Mouse (Mus musculus) right cerebral cortex, adult 2 months (tissue): ENCODE results near the gene Arhgef40.
"Not testable (repeated sequence)": the region's sequence is repeated elsewhere in the genome, so short reads cannot be mapped to it uniquely, and the experiment has no call there.

ENCODE experiments used
- DNase-seq, 2 experiments: peaks; one replicate each; pipeline ENCODE4 v3.0.0; 2021 to 2022; ENCODE audit warnings: low spot score in 2 of 2

Gene Arhgef40

DNA sequence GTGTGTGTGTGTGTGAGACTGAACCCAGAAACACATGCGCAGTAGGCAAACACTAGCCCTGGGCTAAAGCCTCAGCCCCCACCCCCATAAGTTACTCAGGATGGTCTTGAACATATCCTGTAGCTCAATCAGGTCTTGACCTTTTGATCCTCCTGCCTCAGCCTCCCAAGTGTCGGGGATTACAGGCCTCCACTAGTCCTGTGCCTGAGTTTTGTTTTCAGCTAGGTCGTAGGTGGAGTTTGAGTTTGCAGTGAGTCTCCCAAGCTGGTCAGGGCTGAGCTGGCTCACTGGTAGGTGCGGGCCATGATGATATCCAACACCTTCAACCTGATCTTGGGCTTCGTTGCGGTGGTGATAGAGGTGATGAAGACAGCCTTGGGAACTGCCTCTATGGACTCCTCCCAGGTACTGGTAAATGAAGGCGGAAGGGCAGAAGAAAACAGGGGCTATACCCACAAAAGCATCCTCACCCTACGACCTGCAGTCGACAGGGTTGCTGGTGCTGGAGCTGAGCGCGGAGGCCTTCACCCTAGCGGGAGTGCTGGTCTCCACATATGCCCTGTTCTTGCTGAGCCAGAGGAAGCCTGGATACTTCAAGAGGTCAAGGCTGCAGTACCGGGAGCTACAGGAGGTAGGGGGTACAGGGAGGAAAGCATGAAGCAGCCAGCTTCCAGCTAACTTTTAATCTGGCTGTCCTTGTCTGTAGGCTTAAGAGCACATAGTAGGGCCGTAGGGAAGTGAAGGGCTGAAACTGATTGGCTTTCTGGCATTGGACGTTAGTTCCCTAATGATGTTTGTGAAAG lies 33.9 kb downstream of the Arhgef40 start:
- no peak for DNase-seq

- DNase-seq: peak in 1 of 2 experiments; percentile 47
Measured at GRCm38 (mm10) chr14:52019051-52019589, 34.6 kb downstream of the Arhgef40 start.

DNA sequence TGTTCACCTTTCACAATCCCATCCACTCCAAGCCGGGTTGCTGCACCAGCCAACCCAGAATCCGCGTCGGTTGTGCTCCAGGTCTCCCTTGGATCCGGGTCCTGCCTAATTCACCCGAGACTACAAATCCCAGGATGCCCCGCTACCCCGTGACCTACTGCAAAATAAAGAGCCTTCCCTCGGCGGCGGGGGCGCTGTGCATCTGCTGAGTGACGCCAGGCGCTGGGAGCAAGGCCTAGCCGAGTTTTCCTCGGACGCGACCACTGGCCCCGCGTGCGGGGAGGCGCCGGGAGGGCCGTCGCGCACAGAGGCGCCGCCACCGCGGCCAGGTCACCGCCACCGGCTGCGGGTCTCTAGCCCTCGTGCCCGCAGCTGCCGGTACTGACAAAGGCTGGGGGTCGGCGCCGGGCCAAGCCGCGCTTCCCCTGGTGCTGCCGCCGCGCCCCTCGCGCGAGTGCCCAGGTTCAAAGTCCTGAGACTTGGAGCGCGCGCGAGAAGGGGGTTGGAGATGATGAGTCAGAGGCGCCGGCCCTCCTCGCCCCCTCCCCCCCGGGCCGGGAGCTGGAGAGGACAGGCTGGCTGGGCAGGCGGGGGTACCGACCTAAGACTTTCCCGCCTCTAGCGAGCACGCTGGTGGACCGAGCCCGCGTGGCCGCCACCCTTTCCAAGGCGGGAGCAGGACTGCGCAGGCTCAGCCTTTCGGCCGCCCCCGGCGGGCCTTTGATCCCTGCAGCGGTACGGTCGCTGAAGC lies 35.2 kb downstream of the Arhgef40 start:
- peak; percentile 99 for DNase-seq

DNA sequence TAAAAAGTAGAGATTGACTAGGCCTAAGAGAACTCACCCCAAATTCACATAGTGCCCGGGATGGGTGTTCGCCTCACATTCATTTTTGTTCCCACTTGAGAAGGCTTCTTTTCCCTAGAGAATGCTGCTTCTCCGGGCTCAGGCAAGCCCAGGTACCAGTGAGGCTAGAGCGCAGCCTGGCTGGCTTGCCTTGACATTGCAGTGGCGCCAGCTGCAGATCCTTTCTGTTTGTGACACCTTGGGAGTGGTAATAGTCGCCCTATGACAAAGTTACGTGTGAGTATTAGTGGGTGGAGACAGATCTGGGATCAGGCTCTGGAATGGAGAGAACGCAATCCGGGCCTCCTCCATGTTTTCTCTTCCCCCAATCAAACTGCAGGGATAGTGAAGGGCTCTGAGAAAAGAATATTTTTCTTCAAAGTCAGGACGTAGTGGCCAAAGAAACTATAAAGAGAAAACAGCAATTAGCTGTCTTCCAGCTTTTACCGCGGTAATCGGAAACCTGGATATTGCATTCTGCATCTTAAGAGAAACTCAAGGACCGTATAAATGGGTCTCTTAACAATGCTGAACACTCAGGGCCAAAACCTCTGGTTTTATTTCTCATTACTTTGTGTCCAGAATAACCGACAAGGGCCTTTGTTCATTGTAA lies 36.1 kb downstream of the Arhgef40 start, which contains the start of gene Zfp219:
Gene Zfp219, minus strand, starts transcription at position 248 of the 652 bp plus-strand sequence.
- peak; percentile 74 to 77 for DNase-seq

DNA sequence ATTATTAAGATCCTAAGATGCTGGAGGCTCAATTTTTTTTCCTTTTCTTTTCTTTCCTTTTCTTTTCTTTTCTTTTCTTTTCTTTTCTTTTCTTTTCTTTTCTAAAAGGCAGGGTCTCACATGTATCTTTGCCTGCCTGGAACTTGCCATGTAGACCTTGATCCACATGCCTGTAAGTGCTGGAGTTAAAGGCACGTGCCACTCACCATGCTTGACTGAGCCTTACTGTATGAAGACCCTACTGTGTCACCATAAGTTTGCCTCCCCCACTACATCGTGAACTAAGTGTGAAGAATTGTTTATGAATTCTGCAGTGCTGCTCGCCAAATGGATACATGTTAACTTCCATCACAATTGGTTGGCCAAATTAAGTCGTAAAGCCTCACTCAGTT lies 36.6 kb downstream of the Arhgef40 start:
- no peak for DNase-seq

- no peak for DNase-seq
Measured at GRCm38 (mm10) chr14:52021568-52022212, 37.2 kb downstream of the Arhgef40 start.

DNA sequence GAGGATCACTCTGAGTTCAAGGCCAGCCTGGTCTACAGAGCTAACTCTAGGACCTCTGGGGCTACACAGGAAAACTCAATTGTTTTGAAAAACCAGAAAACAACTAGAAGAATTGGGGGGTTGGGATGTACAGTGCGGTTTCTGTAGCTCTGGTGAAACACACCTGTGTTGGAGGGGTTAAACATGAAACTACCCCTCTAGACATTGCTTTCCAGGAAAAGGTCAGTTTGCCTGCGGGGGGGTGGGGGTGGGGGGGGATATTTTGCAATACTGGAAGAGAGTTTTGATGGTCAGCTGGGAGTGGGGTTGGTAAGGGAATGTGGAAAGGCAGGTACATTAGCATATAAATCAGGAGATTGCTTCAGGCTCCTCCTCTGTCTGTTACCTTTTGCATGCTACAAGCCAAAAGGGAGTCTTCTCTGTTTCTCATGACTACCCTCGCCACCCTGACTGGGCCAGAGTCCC lies 37.8 kb downstream of the Arhgef40 start:
- no peak for DNase-seq

DNA sequence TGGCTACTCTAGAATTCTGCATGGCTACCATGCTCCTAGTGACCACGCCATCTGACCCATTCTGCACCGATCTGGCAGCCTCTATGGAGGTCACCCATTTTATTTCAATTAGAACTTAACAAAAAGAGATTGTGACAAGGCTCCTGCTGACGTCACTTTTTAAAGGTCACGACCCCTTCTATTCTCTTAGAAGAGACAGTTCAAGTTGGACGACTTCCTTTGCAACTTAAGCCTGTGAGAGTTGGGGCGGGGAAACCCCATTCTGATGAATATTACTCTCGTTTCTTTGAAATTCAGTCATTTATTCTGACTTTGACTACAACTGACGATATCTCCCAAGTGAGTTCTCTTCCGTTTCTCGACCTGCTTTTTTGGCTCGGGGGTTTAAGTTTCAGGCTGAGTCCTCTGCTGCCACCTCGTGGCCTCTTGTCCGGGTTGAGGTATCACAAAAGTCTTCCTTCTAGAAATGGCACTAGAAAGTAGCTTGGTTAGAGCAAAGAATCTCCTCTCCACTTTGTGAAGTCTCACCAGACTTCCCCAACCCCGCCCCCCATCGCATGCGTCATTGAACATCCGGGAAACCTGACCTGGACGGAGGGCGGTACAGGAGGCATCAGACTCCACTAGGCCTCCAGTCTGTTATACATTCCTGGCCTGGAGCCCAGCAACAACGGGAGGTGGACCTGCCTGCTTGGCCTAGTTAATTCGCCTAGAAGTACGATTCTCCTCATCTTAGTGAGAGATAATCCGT lies 38.4 kb downstream of the Arhgef40 start:
- DNase-seq: peak; percentile 87 to 89

DNA sequence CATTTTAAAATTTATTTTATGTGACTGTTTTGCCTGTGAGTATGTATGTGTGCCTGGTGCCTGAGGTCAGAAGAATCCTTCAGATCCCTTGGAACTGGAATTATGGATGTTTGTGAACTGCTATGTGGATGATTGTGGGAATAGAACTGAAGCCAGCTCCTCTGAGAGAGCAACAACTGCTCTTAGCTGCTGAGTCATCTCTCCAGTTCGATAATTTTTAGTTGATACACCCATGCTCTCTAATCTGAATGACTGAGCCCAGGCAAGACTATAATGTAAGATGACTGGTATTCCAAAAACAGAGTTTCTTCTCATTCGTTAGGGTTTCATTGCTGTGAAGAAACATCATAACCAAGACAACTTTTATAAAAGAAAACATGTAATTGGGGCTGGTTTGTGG lies 39.6 kb downstream of the Arhgef40 start:
- DNase-seq: no peak

GRCm38 (mm10) chr14:52026342-52026741 lies 41.8 kb downstream of the Arhgef40 start:
- no peak for DNase-seq

DNA sequence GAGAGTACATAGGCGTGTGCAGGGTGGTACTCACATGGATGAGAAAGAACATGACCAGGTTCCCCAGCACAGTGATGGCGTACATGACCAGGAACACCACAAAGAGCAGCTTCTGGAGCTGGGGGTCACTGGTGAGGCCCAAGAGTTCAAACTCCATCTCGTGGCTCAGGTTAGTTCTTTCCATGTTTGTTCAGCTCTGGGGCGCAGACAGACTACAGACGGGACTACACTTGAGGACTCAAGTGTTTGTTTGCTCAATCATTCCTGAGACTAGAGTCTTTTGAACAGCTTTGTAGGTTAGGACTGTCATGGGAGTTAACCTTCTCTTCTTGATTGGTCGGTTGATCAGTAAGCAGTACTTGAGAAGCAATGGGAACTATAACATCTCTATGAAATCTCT lies 51.4 kb downstream of the Arhgef40 start:
- no peak for DNase-seq

DNA sequence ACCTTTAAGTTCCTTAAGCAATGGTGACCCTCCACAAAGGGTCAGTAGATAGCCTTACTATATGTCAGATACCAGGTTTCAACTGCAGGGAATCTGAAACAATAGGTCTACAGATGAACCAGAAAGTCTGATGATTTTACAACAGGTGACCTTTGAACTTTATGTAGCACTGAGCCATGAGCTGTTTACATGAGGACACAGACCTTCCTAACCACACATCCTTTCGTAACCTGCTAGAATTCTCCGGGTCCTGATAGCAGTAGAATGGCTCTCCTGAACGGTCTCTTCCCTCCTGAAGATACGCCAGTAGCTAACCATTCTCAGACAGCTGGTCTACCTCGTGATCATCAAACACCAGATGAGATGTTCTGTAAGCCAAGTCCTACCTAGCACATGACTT lies 54.8 kb downstream of the Arhgef40 start:
- DNase-seq: no peak

DNA sequence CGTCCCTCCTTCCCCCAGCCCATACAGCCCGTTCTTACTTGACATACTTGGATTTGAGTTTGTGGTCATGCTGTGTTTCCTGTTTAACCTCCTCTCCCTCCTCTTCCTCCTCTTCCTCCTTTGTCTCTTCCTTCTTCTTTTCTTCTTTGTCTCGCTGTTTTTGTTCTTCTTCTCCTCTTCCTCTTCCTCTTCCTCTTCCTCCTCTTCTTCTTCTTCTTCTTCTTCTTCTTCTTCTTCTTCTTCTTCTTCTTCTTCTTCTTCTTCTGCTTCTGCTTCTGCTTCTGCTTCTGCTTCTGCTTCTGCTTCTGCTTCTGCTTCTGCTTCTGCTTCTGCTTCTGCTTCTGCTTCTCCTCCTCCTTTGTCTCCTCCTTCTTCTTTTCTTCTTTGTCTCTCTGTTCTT lies 57.8 kb downstream of the Arhgef40 start, which contains the start of gene Olfr221:
Gene Olfr221, minus strand, starts transcription at position 101 of the 400 bp plus-strand sequence.
- not testable (repeated sequence) for DNase-seq

DNA sequence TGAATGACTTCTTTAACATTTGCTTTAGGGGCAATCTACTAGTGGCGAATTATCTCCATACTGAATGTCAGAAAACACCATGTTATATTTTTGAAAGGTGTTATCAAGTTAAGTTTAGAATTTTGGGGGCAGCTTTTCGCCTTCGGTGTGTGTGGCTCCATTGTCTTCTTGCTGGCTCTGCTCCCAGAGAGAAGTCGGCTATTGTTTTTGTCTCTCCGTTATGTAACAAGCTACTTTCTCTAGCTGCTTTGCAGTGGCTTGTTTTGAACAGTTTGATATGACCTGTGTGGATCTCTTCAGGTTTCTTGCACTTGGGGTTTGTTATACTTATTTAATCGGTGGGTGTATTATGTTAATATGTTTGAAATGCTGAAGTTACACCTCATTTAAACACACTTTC lies 58.9 kb downstream of the Arhgef40 start:
- peak in 1 of 2 experiments; percentile 13 for DNase-seq

- DNase-seq: no peak
Measured at GRCm38 (mm10) chr14:52044901-52045678, 60.6 kb downstream of the Arhgef40 start.

DNA sequence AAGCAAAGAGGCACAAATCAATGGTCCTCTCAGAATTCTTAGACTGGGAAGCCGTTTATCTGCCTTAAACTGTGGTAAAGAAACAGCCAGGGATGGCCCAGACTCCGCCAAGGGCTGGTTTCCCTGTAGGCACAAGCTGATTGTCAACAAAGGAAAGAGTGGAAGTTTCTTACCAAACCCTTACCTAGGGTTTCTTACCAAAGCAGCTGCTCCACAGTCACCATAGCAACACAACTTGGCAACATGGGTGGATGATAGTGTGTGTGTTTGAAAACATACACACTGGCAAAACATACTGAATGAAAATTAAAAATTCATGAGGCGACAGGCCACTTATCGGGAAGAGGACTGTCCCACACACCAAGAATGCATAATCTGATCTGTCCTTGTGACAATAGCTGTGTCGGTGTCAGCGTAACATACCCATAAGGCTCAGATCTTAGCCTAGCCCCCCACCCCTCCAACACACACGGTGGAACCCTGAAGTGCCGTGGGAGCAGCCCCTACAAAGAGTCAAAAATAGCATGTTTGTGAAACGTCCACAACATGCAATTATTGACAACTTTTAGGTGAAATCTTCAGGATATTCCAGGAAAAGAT lies 61.5 kb downstream of the Arhgef40 start:
- peak in 1 of 2 experiments; percentile 12 for DNase-seq

DNA sequence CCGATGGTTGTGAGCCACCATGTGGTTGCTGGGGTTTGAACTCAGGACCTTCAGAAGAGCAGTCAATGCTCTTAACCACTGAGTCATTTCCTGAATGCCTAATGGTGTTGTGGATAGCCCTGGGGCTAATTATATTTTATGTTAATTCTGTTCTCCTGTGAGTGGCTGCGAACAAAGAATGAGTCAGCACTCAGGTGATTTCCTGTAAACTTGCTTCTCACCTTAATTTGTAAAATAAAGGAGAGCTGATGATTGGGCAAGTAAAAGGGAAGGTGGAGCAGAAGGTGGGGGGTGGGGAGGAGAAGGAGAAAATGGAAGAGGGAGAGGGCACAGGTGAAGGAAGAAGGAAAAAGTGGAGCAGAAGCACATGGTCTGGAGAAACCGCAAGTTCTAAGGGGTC lies 68.2 kb downstream of the Arhgef40 start:
- not testable (repeated sequence) for DNase-seq
